Mouse (Mus musculus) urinary bladder, postnatal 10 days (tissue): ENCODE results near the gene Aatk.

Source experiments
- DNase-seq: peaks from one replicate; pipeline ENCODE4 v3.0.0; 2022; ENCODE audit warnings: low spot score

The Aatk gene

DNA sequence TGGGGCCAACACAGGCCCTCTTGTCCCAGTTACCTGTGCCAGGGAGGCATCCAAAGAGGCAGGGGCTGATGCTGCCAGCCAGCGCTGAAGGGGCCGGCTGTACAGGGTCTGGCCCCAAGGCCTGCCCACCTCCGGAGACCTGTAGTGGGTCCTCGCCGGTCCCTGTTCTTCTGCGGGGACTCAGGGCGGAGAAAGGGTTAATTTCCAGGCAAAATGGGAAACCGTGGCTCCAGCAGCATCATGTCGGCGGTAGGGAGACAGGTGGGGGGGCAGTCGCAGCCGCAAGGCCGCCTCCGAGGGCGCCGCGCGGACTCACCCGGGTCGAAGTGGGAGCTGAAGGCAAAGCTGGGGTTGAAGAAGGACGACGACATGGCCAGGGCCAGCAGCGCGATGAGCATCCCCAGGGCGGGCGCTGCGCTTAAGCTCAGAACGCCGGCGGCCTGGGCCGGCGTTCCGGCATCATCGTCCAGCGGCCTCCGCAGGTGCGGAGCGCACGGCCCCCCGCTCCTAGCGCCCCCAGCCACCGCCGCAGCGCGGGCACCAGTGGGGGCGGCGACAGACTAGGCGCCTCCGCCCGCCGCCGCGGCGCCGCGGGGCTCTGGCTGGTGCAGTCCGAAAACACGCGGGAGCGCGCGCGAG lies at the start of gene Aatk:
TSS of gene Aatk (minus strand) at position 615 of the 639 bp plus-strand sequence.
- DNase-seq: no peak

DNA sequence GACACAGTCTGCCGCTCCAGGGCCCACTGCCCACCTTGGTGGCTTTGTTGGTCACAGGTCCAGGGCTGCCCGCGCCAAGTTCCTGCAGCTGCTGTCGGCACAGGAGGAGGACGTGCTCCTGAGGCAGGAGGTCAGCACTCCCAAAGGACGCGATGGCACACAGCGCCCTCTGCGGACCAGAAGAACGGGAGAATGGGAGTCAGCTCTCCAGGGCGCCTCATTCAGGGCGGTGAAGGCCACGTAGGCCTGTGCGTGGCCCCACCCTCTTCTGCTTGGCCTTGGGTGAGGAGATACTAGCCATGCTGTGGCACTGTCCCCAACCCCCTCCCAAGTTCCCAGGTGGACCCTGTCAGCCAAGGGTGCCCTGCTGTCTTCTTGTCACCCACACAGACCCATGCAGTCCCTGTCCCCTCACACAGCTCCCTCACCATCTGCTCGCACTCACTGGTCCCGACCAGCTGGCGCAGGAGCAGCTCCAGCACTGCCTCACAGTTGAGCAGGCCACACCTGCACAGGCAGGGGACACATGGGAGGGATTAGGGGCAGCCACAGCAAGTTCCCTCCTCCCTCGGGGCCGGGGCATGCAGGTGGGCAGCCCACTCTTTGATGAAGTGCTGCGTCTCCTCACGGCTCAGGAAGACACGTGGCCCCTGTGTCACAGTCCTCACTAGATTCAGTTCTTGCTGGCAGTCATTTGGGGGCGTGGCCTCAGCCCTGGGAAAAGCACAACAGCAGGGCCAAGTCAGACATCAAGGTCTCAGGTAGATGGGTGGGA lies 46.0 kb upstream of the Aatk start:
- no peak for DNase-seq

DNA sequence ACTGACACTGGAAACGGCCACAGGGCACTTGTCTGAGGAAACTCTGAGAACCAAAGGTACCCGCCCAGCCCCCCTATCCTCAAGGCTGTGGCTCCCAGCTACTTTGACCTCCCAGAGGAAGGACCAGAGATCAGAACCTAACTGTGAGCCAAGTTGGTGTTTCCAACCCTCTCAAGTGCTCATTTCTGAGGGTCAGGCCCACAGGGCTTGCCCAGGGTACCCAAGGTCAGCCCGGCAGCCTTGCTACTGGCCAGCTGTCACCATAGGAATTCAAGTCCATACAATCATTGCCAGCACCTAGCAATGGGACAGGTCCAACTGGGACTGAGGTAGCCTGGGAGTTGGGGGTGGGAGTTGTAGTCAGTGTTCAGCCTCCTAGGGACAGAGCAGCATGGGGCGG lies 43.7 kb upstream of the Aatk start:
- no peak for DNase-seq

DNA sequence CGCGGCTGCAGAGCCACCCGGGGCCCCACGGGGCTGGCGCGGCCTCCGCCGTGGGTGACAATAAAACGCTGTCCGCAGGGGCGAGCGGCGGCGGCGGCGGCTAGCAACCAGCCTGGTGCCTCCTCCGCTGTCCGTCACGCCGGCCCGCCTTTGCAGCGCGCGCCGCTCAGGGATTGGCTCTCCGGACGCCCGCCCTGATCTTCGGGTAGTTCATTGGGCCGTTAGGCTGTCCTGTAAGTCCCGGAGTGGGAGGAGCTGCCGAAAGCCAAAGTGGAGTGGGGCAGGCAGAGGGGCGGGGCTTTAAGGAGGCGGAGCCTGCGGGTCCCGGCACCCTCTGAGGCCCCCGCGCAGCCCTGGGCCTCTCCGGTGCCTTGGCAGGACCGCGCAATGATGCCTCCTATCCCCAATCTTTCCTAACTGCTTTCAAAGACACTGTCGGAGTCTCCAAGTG lies 39.8 kb upstream of the Aatk start, which contains the start of gene Cep131:
TSS of gene Cep131 (minus strand) at position 126 of the 451 bp plus-strand sequence.
- DNase-seq: peak; percentile 93

DNA sequence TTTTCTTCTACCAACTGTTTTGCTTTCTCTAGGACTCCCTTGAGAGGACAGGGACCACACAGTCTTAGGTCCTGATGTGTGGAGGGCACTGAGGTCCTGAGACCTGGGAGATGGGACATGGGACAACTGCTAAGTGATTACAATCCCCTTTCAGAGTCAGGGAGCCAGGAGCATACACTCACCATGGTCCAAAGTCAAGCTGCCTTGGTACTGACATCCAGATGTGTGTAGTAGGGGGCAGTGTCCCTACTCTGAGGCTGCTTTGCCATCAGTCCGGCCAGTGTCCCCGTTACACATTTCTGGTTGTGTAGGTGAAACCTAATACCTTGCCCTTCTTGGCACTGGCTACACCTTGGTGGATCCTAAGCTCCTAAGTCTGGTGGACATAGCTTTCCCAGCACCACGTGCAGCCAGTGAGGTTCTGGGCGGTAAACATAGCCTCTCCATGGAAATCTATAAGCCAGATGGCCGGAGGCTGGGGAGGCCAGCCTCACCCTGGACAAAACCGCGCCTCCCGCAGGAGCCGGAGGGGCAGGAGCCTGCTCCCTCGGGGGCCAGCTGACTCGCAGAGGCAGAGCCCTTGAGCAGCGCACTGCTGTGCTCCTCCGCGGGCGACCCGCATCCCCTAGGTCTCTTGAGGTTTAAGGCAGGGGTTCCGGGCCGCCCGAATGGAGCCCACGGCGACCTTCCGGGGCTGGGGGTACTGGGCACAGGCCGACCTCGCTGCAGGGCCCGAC lies 39.1 kb upstream of the Aatk start:
- no peak for DNase-seq

DNA sequence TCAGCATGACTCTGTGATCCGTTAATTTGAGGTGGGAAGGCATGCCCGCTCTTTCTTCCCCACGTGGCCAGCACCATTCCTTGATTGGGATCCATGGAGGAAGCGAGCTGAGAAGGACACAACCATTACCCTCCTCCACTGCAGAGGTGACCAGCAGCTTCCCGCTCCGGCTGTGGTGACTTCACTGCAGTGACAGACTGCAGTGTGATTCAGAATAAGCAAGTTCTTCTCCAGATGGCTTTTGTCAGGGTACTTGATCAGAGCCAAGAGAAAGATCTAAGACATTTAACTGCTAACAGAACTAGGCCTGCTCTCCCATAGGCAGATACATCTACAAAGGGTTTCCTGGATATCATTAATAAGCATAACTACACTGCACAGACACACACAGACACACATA lies 33.3 kb upstream of the Aatk start:
- no peak for DNase-seq

DNA sequence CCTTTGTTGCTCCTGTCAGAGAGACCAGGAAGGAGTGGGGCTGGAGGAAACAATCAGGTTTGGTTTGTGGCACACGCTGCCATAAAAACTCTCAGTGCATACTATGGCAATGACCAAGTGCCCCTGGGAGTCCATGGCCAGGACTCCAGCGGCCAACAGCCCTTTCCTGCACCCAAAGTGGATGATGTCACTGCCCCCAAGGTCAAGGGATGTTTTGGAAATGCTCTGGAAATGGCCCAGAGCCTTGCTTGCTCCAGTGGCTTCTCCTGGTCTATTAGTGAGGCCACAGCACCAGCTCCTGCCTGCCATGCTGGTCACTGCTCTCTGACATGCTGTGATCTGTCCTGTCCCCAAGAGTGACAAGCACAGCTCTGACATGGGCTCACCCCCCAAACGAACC lies 29.2 kb upstream of the Aatk start:
- DNase-seq: no peak

DNA sequence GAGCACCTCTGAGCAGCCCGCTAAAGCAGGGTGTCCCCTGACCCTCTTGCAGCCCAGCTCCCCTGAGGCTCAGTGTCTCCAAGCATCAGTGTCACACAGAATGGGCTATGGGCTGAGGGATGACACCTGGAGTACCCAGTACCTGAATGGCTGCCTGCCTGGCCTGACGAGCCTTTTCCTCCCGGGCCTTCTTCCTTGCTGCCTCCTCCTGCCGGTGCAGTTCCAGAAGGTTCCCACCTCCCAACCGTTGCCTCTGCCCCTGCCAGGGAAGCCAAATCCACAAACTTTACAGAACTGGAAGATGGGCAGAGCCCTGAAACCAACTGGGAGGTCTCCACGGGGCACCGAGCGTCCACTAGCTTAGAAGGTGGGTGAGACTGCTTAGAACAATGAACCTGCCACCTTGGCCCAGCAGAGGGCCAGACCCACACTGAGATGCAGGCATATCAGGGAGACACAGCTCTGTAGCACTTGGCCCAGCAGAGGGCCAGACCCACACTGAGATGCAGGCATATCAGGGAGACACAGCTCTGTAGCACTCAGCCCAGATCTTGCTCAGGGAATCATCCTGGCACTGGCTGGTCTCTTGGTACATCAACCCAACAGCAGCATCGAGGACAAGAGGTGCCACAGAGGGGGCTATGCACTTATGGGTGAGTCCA lies 26.1 kb upstream of the Aatk start:
- DNase-seq: no peak

DNA sequence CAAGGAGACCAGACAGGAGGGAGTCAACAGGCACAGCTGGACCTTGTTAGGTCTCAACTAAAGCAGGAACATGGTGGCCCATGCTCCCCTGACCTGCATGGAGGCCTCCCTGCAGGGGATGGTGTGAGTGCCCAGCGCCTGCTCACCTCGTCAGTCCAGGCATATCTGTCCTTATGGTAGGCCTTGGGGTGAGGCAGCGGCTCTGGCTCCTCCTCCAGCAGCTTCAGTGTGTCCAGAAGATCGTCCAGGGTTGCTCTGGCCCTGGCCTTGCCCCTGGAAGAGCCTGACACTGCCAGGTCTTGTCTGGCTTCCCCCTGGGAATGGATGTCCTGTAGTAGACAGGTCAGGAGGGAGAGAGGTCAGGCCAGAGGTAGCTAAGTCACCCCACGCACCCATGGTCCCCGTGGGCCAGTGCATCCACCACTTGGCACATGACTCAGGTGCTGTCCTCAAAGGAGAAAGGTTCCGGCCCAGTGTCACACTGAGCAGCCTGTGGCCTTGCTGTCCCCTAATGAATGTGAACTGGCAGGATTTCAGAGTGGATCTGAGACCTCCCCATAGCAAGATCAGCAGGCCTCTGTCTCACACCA lies 24.9 kb upstream of the Aatk start:
- DNase-seq: no peak

DNA sequence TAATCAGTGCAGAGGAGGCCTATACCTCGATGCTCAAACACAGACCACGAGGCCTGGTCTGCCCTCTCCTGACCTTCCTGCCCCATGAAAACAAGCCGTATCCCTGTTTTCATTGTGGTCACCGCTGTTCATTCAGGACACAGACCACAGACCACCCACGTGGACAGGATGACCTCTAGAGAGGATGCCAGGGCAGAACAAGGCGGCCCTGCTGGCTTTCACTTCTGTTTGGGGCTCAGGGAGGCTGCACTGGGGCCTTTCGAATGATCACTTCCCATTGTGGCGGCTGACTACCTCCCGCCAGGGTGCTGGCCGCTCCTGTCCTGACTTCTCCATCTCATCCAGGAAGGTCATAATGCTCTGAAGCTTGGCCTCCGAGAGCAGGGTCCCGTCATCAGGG lies 24.1 kb upstream of the Aatk start:
- no peak for DNase-seq

DNA sequence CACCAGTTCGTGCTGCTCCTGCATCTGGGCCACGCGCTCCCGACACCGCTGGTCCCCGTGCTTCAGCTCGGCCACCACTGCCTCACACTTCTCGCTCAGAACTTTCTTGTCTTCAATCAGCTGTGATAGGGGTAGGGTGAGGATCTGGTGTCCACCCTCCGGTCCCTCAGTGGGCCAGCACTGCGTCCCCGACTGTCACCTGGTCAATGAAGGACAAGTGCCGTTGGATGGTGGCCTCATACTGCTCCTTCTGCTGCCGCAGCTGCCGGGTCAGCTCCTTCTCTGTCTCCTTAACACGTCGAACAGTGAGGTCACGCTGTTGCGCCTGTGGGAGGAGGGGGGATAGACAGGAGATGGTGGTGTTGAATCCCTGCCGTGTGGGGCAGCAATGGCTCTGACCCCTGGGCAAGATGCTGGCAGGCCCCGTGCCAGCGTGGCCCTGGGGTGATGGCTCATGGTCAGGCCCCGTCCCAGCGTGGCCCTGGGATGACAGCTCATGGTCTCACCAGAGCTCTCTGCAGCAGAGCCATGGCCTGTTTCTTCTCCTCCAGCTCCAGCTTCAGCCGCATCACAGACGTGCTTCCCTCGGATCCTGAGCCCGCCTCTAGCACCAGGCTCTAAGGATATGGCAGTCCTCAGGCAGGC lies 23.4 kb upstream of the Aatk start:
- no peak for DNase-seq

DNA sequence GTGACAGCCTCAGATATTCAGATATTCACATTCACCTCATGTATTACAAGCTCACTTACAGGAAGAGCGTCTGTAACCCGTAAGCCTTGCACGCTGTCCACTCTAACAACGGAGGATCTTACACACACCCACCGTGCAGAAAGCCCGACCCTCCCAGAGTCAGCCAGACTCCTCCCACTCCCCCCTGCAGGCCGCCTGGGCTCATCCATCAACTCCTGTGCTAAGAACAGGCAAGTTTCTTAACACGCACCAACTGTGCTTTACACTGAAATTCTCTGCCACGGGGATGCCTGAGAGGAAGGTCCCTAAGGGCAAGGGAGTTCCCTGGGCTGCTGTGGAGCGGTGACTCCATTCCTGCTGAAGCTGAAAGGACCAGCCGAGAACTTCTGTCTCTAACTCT lies 22.3 kb upstream of the Aatk start:
- DNase-seq: no peak

DNA sequence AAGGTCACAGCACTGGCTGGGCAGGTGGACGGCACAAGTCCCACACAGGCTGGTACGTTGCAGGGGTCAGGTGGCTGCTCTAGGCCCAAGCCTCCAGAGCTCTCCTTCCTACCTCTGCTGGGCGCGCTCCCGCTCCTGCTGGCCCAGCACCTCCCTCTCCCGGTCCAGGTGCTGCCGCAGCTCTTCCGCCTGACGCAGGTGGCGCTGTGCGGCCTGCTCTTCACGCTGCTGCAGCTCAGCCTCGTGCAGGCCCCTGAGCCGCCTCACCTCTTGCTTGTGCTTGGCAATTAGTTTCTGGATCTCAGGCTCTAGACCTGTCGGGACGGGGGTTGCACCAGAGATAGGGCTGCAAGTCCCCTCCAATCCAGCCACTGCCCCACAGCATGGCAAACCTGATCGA lies 20.9 kb upstream of the Aatk start:
- DNase-seq: no peak

DNA sequence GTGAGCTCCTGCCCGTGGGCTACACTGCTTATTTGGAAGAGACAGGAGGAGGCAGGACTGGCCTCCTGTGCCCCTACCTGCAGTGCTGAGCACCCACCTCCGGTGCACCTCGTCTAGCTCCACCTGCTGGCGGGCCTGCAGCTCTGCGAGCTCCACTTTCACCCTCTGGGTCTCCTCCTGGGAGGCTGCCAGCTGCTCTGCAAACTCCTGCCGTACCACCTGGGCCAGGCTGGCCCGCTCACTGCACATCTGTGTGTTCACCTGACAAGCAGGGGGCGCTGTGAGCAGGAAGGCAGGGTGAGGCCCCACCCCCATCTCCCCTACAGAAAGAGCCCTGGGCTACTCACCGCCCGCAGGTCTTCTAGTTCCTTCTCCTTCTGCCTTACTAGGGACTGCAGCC lies 18.3 kb upstream of the Aatk start:
- DNase-seq: no peak

DNA sequence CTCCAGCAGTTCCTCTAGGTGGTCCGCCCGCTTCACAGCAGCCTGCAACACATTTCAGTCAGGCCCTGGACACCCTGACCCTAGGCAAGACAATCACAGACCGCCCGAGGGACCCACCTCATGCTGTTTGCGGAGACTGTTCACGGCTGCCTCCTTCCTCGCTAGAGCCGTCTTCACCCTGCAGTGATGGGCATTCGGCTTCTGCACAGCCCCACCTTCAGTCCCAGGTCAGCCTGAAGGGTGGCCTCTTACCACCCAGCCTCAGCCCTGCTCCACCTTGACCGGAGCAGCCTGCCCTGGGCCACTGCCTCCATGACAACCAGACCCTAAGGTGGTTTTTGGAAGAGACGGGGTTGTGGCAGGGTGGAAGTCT lies 17.7 kb upstream of the Aatk start:
- no peak for DNase-seq

DNA sequence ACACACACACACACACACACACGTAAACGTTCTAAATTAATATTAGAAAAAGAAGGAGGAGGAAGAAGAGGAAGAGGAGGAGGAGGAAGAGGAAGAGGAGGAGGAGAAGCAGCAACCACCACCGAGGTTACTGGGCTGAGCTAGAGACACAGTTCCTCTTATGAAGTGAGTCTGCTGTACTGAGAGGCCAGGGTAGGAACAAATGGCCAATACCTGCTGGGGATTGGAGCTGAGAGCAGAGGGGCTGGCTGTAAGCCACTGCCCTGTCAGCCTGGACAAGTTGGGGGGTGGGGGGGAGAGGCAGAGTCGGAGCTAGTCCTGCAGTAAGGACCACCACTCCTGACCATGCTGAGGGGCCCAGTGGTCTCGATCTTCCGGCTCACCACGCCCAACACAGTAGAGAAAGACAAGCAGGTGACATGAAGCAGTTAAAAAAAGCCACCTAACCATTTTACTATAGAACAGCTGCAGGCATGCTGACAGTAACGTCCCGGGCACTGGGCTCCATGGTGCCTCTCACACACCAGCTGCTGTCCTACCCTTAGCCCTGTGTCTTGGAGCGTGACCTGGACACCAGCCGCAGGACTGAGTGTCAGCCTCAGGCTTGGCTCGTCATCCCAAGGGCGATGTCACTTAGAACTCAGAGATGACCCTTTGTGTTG lies 17.2 kb upstream of the Aatk start:
- DNase-seq: no peak

DNA sequence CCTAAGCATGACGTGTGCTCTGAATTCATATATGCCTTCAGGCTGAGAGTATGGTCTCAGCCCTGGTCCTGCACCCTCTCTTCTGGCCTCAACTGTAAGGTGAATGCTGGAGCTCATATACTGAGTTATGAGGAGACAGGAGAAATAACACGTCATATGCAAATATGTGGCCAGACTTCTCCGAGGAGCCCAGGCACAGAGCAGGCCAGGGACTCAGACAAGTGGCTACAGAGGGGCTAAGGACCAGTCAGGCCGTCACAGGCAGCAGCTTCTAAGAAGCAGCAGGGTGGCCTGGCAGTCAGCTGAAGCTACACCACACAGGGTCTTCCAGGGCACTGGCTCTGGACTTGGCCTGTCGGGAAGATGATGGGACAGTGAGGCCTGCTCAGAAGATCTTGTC lies 16.4 kb upstream of the Aatk start:
- DNase-seq: no peak

DNA sequence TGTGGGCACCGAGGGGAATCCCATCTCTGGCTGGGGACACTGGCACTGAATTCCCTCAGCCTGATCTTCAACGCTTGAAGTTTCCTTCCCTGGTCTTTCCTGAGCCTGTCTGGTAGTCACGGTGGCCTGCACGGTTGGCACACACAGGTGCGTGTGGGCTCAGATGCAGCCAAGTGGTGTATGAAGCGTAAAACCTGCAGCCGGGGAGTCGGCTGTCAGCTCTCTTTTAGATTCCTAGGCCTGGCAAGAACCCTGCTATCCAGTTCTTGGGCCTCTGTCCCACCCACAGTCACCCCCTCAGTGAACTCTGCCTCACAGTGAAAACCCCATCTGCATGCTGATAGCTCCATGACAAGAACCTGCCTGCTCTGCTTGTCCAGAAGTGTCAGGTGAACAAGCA lies 13.7 kb upstream of the Aatk start:
- DNase-seq: no peak

DNA sequence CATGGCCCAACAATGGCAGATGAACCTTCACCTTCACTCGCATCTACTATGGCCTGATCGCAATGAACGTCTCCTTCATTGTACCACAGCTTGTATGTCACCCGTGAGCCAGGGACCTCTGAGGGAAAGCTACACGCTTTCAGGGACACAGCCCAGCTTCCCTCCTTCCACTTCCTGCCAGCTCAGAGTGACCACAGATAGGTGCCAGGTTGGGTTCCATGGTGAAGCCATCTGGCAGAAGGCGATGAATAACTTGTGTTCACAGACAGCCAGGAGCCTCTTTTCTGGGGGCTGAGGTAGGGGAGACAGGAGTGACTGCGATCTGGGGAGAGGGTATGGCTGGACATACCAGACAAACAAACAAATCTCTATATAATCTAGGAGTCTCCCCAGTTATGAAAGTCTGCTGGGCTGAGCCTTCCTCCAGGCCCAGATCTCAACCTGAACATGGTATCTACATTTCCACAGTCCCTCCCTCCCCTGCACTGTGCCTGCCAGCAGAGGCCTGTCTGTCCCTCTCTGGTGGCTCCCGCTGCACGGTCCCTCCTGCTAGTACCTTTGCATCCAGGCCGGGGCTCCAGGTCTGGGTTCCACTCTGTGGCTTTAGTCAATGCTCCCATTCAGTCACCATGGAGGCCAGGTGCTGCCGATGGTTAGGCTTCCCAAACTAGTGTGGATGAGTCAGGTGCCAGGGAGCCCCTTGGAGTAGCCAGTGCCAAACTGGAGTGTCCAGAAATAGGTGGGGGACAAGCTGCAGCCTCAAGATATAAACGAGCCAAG lies 9.2 kb upstream of the Aatk start:
- DNase-seq: no peak

DNA sequence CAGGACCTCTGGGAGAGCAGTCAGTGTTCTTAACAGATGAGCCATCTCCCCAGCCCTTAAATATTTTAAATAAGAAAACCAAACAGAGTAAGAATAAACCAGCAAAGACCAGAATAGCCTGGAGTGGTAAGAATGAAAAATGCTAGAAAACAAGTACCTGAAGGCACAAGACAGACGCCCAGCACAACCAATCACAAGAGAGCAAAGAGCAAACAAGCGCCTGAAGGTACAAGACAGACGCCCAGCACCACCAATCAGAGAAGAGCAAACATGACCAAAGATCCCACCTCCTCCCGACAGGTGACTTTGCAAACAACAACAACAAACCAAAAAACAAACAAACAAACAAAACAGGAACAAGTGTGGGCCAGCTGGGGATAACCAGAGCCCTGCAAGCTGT lies 6.9 kb upstream of the Aatk start:
- DNase-seq: no peak
